Mouse (Mus musculus) spleen, adult 12 weeks (tissue): Measurements from ENCODE around the gene Cfd.

Experiments used
- DNase-seq: peaks from one replicate; pipeline ENCODE4 v3.0.0; 2022; ENCODE audit warnings: low spot score

Gene Cfd

DNA sequence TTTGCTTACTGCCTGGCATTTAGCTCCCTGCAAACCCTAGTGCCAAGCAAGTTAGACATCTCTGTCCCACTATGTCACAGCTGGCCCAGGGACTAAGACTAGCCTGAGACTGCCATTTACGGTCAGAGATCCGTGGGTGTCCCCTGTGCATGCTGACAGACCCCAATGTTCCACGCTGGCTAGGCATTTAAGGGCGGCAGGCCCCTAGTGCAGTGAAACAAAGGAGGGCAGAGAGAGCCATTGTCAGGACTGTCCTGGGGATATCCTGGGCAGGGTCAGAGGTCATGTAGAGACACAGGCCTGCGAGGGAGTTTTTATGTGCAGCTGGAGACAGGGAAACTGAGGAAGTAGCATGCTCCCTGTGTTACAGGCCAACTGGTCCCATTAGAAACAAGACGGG is 43.2 kb downstream of the Cfd start:
- DNase-seq: no peak

DNA sequence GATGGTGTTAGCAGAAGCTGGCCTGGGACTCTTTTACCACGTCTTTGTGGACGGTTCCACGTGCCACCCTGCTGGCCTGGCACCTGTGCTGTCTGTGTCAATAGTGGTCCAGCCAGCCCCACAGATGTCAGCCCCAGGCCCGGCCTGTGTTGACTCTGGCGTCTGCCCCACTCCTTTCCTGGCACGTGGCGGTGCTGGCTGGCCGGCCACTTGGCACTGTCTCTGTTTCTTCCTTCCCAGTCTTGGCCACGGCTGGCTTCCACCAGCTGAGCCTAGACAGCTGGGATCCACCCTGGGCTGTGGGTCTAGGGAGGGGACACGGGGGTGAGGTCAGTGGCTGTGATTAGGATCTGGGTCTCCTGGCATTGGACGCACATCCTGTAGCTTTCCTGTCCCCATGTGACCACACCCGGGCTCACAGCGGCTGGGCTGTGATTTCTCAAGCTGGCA is 43.6 kb downstream of the Cfd start:
- no peak for DNase-seq

DNA sequence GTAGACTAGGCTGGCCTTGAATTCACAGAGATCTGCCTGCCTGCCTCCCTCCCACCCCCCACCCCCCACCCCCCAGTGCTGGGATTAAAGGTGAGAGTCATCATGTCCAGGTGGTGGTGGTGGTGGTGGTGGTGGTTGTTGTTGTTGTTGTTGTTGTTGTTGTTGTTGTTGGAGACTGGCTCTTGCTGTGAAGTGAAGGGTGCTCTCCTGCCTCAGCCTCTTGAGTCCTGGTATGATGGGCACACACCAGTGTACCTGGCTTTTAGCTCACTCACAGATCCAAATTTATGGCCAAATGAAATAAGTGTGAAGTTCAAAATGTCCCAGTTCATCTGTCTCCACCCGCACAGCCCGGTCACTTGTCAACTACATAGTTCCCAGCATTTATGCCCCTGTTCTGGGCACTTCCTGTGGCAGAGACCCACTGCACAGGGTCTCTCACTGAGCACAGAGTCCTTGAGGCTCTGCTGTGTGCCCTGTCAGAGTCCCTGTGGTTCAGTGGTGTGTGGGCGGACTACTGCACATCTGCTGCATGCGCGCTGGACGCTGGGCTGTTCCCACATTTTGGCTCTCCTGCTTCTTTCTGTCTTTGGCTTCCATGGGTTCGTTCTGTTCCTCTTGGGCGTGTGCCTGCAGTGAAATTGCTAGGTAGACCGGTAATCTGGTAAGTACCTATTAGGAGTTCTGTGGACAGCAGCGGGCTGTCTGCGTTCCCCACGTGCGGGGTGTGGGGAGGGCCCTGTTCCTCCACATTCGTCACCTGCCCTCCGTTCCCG is 44.3 kb downstream of the Cfd start:
- no peak for DNase-seq

DNA sequence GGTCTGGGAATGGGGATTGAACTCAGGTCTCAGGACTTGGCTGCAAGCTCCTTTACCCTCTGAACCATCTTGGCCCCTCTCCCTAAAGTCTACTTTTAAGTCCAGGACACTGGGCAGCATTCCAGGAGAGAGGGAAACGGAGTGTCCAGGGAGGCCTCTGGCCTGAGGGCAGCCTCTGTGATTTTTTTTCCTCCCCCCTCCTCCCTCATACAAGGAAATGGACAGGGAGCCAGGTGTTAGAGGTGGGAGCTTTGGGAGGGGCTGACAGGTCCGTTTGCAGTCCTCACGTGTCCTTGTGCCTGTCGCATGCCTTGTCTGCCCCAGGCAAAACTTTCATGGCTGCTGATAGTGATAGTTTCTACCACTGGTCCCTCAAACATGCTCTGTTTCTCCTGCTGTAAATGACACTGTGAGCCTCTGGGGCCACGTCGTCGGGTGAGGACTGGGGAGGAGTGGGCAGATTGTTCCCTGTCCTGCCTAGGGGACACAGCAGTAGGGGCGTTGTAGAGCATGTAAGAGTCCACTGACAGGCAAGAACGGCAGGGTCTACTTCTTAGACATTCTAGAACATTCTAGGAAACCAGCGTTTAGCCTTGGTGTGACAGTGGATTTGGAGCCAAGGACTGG is 45.7 kb downstream of the Cfd start:
- no peak for DNase-seq

DNA sequence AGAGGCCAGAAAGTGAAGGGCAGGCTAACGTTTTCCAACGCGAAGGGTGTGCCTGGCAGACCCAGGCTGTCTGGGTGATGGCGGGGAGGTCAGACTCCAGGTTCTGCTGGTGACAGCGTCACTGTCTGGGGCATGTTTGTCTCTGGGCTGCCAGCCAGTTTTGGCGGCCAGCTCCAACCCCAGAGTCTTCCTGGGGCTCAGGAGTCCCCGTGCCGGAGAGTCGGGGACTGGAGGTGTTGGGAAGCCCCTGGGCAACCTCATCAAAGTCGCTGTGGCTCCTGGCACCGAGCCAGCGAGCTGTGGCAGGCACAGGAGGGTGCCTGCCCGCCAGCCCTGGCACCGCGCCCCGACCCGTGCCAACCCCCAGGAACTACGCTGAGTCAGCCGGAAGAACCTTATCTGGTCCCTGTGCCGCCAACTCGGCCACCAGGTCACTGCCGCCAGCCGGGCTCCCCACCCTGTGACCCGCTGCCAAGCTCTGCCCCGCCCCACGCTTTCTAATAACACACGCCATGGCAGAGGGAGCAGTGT is 46.3 kb downstream of the Cfd start:
- DNase-seq: peak; percentile 82

DNA sequence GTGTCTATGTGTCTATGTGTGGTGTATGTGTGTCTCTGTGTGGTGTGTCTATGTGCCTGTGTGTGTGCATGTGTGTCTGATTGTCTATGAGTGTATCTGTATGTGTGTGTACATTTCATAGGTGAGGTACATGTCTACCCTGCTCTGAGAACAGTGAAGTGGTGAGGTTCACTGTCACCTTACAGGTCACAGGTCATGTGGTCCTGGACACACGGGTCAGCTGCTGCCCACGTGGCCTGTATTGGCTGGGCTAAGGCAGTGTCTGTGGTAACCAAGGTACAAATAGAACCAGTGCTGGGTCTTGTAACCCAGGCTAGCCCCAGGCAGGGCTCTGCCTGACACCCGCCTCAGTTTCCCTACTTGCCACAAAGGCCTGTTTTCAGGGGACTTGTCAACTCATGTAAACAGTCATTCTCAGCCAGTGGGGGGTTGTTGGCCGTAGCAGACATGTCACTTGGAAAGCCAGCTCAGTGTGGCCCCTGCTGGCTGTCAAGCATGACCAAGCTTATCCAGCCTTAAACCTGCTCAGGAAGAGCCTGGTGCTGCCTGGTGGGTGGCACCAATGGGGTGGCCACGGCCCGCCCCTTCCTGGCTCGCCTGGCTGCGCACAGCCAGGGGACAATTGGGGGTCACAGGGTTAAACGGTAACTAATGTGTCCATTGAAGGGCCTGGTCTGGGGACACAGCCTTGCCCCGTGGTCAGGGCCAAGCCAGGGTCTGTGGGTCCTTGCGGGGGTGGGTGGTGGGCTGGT is 47.3 kb downstream of the Cfd start:
- DNase-seq: no peak

DNA sequence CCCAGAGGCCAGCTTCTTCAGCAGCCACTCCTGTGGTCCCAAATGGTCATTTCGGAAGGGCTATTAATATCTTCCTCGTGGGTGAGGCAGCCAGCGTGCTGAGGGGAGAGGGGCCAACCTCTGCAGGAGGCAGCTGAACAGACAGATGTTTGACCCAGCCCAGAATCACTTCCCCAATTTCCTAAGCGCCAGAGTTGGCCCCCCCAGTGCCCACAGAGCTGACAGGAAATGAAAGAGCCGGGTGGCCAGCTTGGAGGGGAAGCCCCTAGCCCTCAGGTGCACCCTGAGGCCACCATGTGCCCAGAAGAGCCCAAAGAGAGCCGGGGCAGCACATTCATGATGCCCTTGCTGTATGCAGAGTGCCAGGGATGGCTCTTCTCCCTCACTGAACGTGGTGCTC is 50.1 kb downstream of the Cfd start:
- peak; percentile 64 for DNase-seq
